Mouse (Mus musculus) cerebral cortex, adult 2 months (tissue): Measurements from ENCODE around the gene Snrnp25.

Experiments used
- WGBS: fragments of 180-500 bp; shearing (Covaris S2); methylation state at CpG from one replicate; pipeline ENCODE4 v1.1.7; 2018; 5-methylcytosine and 5-hydroxymethylcytosine counted together

Gene Snrnp25

DNA sequence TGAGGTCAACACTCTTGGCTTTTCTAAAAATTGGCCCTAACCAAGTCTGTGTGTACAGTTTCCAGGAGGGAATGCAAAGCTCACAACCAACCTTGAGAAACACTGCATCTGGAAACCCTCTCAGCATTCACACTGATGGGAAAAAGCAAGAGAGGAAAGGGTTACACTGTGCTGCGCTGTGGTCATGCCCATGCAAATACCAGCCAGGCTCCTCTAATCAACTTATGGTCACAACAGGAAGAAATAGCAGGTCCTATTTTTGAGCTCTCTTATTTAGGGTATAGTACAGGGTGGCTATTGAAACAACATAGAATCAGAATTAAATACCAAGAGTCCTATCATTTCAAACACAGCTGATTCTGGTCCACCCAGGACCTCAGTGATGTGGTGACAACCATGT lies 39.4 kb downstream of the Snrnp25 start:
- 76% methylated on average over 1 of the region's 1 CpGs for WGBS

GRCm38 (mm10) chr11:32245614-32246013 lies 40.4 kb downstream of the Snrnp25 start:
- 73% methylated on average over 6 of the region's 6 CpGs for WGBS

- WGBS = 66% methylated on average over 3 of the region's 3 CpGs
These were observed 43.1 kb downstream of the Snrnp25 start for GRCm38 (mm10) chr11:32248350-32248749.

GRCm38 (mm10) chr11:32250880-32251763 lies 45.9 kb downstream of the Snrnp25 start:
- 68% methylated on average over 8 of the region's 8 CpGs for WGBS

DNA sequence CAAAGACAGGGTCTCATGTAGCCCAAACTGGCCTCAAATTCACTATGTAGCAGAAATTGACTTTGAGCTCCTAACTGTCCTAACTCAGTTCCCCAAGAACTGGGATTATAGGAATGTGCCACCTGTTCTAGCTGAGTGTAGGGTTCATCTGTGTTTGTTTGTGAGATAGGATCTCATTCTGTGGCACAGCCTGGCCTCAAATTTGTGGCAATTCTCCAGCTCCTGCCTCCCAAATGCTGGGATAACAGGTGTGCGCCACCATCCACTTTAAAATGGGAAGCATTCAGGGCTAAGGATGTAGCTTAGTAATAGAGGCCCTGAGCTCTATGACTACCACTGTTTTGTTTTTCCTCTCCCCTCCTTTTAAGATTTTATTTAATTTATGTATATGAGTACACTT lies 47.9 kb downstream of the Snrnp25 start:
- WGBS = 100% methylated on average over 1 of the region's 1 CpGs

DNA sequence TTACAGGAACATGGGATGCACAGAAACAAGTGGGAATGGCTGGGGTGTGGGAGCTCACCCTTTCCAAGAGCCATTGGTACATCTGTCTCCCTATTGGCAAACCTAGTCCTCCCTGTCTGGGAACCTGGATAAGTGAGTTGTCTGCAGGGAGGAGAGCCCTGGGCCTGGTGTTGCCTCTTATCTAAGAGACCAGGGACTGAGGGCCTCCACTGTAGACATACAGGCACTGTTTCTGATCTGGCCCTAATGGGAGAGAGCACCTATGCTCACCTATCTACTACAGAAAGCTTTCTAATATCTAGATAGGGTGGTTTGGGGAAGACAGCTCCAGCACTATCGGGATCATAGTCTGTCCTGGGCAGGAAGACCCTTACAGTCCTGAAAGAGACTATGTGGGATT lies 50.9 kb downstream of the Snrnp25 start:
- WGBS = 98% methylated on average over 1 of the region's 1 CpGs

DNA sequence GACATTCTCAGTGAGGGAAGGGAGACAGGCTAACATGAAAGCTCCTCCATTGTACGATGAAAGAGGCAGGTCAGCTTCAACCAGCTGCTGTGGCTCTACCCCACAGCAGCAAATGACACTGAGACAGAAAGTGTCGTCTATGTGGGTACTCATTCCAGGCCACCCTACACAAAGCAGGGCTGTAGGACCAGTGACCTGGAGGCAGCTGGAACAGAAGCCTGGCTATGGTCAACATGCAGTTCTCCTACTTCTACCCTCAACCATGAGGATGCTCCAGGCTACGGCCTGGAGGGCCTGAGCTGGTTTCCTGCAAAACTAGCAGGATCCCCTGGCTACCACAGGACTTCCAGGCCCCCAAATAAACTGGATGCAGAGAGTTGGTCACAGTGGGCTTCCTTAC lies 51.4 kb downstream of the Snrnp25 start:
- WGBS = 91% methylated on average over 3 of the region's 3 CpGs
